Mouse (Mus musculus) neutrophil, adult 65 days (primary cell): ENCODE data around the gene Phf3. TPM values are rescaled to one million over a fixed set of nuclear protein-coding genes. Genes with fewer than 3 reads are reported as not detected.

Source experiments
- total RNA-seq: library from RNA; stranded (reverse); gene quantifications from 2 replicates; pipeline ENCODE4 v1.2.4, GENCODE M21; 2023

Phf3 gene
- total RNA-seq: 85.7 and 126 TPM in 2 replicates

DNA sequence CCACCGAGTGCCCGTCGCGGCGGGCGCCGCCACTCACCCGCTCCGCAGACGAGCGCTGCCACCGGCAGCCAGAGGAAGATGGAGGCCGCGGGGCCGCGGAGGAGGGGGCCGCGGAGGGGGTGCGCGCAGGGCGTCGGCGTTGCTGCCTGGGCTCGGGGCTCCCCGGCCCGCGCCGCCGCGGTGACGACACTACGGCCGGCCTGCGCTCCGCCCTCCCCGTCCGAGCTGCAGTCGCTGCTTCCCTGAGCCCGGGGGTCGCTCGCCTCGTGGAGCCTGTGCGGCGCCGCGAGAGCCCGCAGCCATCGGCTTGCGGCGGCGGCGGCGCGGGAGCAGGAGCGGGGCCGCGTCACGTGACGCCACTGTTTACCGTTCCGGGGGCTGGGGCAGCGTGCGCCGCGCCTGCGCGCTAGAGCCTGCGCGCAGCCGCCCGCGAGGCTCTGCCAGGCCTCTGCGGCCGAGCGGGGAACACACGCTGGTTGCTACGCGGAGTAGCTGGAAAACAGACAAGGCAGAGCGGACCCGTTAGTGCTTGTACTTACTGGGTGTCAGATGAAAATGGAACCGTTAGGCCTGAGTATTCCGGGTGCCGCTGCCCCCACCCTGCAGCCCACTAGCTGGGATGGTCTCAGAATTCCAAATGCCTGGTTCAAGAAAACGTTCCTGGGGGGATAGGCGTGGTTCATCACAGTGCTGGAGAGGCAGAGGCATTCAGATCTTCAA is at the start of gene Phf3:
Gene Phf3 (minus strand): TSS at position 381 of the 720 bp plus-strand sequence.

Other genes starting within 250 kb of the Phf3 start
- gene AC153137.1, start 104.0 kb upstream of the Phf3 start, total RNA-seq: not detected in 2 replicates